Mouse (Mus musculus) forebrain, postnatal 0 days (tissue): ENCODE results near the gene Rrp7a. TPM values are rescaled to one million over a fixed set of nuclear protein-coding genes. Genes with fewer than 3 reads are reported as not detected.
A peak's percentile ranks its signal among the peaks of the same experiment; 100 is the strongest.

Experiments used
- ATAC-seq: fragments of 200-750 bp; cut with Nextera tagmentation; 2 replicates; pipeline ENCODE4 v1.8.0; 2017; ENCODE audit warnings: mild to moderate bottlenecking, moderate library complexity
- DNase-seq: peaks from one replicate; pipeline ENCODE4 v3.0.0-alpha.2; 2015
- H3K27ac ChIP-seq: fragments of 300-500 bp; sonication (generic); 2 replicates; pipeline ENCODE4 v1.5.1; 2014; ENCODE audit warnings: low read depth, mild to moderate bottlenecking, antibody characterized with exemption, low read length, moderate library complexity, mixed read lengths
- H3K27me3 ChIP-seq: fragments of 300-500 bp; sonication (generic); 2 replicates; pipeline ENCODE4 v1.6.1; 2014; ENCODE audit warnings: mild to moderate bottlenecking, low read length, mixed read lengths; ENCODE audit not compliant: insufficient read depth
- H3K36me3 ChIP-seq: fragments of 300-500 bp; sonication (generic); 2 replicates; pipeline ENCODE4 v1.6.1; 2014; ENCODE audit warnings: mild to moderate bottlenecking, moderate library complexity; ENCODE audit not compliant: insufficient read depth
- H3K4me1 ChIP-seq: fragments of 300-500 bp; sonication (generic); 2 replicates; pipeline ENCODE4 v1.6.1; 2014; ENCODE audit warnings: antibody characterized with exemption; ENCODE audit not compliant: insufficient read depth
- H3K4me2 ChIP-seq: fragments of 300-500 bp; sonication (generic); 2 replicates; pipeline ENCODE4 v1.6.1; 2014; ENCODE audit warnings: low read depth, mild to moderate bottlenecking, moderate library complexity
- H3K4me3 ChIP-seq: fragments of 300-500 bp; sonication (generic); 2 replicates; pipeline ENCODE4 v1.5.1; 2014; ENCODE audit warnings: low read depth, low read length, mixed read lengths
- H3K9ac ChIP-seq: fragments of 300-500 bp; sonication (generic); 2 replicates; pipeline ENCODE4 v1.6.1; 2014; ENCODE audit warnings: mild to moderate bottlenecking
- H3K9me3 ChIP-seq: fragments of 300-500 bp; sonication (generic); 2 replicates; pipeline ENCODE4 v1.6.1; 2016; ENCODE audit warnings: low read length
- CTCF ChIP-seq: sonication (generic); IDR thresholded peaks from 2 replicates; pipeline ENCODE4 v1.5.1; 2016; ENCODE audit warnings: antibody characterized with exemption, control low read depth, low read depth
- WGBS: fragments of 180-500 bp; shearing (Covaris S2); extraction: QIAGEN DNeasy Blood & Tissue Kit; methylation state at CpG from one replicate; pipeline ENCODE4 v1.1.7; 2014; 5-methylcytosine and 5-hydroxymethylcytosine counted together
- polyA plus RNA-seq: library from polyadenylated mRNA; unstranded; fragments of >200 nt; fragmentation: Nextera tagmentation; extraction: Ambion mirVana; gene quantifications from 2 replicates; pipeline ENCODE4 v1.2.1, GENCODE M21; 2015
- total RNA-seq: library from RNA; depleted of rRNA; stranded (reverse); fragments of >200 nt; gene quantifications from 2 replicates; pipeline ENCODE4 v1.2.3, GENCODE M21; 2014

Rrp7a gene
- total and polyA plus RNA-seq, 2 experiments from 2014 or later, result 89.5 to 122 TPM

GRCm38 (mm10) chr15:83155672-83156419, 33.2 kb upstream of the Rrp7a start:
- Histone ChIP-seq H3K27me3 (no peaks in the 10 kb centered on the region), H3K9me3 (no peaks in the 10 kb centered on the region), H3K9ac (no peak overlapping the region), H3K4me2 (no peak overlapping the region), H3K4me3 (no peak overlapping the region), H3K4me1 (no peaks in the 10 kb centered on the region), H3K36me3 (peaks cover 35% of the 10 kb centered on the region), H3K27ac (no peak overlapping the region)
- WGBS, result 89% methylated on average over 6 of the region's 6 CpGs
- DNase-seq (no peak), ATAC-seq (no peak)
- no peak for TF ChIP-seq CTCF

- Histone ChIP-seq H3K27me3 (no peaks in the 10 kb centered on the region), H3K4me1 (no peaks in the 10 kb centered on the region), H3K9me3 (no peaks in the 10 kb centered on the region), H3K4me3 (no peak overlapping the region), H3K4me2 (no peak overlapping the region), H3K27ac (no peak overlapping the region), H3K9ac (no peak overlapping the region), H3K36me3 (peaks cover 22% of the 10 kb centered on the region)
- 96% methylated on average over 7 of the region's 7 CpGs for WGBS
- TF ChIP-seq CTCF, result no peak
- ATAC-seq, result no peak
- DNase-seq, result no peak
These were observed 31.7 kb upstream of the Rrp7a start for GRCm38 (mm10) chr15:83154309-83154708.

DNA sequence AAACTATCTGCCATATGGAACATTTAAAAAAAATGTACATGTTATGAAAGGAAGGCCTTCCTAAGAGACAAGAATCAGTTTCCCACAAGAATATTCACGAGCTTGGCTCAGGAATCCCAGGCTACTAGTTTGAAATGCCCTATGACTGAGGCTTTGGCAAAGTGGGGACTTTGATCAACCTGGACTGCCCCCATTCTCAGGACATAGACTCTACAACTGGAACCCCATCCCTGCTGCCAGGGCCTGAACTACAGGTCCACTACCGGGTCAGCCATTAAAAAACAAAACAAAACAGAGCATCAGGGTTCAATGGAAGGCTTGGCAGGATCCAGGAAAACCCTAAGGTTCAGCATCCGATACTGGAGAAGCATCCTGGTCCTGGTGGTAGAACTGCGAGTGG, 28.1 kb upstream of the Rrp7a start:
- H3K9me3 ChIP-seq, result no peaks in the 10 kb centered on the region
- H3K4me3 ChIP-seq, result no peak overlapping the region
- no peak for DNase-seq
- no peak overlapping the region for H3K4me2 ChIP-seq
- WGBS, result 83% methylated on average over 4 of the region's 4 CpGs
- TF ChIP-seq CTCF, result no peak
- H3K27me3 ChIP-seq, result no peaks in the 10 kb centered on the region
- peak overlapping the region; percentile 36; the same call in 1 of the 2 replicates for H3K27ac ChIP-seq
- H3K9ac ChIP-seq, result no peak overlapping the region
- no peak for ATAC-seq
- peaks cover 8% of the 10 kb centered on the region; the same call in 1 of the 2 replicates for H3K36me3 ChIP-seq
- peaks cover 7% of the 10 kb centered on the region; the same call in 1 of the 2 replicates for H3K4me1 ChIP-seq

DNA sequence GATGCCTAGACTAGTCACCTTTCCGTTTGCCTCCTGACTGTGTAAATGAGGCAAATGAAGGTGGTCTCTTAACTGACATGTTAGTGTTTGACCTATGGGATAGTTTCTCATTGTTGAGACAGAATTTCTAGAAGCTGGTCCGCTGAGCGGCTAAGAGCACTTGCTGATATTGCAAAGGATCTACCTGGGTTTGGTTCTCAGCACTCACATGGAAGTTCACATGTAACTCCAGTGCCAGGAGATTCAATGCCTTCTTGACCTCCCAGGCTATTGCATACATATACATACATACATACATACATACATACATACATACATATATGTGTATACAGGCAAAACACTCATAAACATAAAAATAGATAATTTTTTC, 27.5 kb upstream of the Rrp7a start:
- no peak for TF ChIP-seq CTCF
- Histone ChIP-seq H3K9me3 (no peaks in the 10 kb centered on the region), H3K4me2 (peak overlapping the region; percentile 45), H3K4me1 (peaks cover 7% of the 10 kb centered on the region; the same call in 1 of the 2 replicates), H3K4me3 (peak overlapping the region; percentile 95), H3K36me3 (peaks cover 8% of the 10 kb centered on the region; the same call in 1 of the 2 replicates), H3K9ac (peak overlapping the region; percentile 94), H3K27ac (peak overlapping the region; percentile 99), H3K27me3 (no peaks in the 10 kb centered on the region)
- WGBS, result 27% methylated on average over 3 of the region's 3 CpGs
- ATAC-seq (no peak), DNase-seq (no peak)

GRCm38 (mm10) chr15:83149196-83150072, 26.8 kb upstream of the Rrp7a start, which contains the start of gene Poldip3:
Gene Poldip3 (minus strand): TSS chr15:83149384.
- peak within 1 kb of the TSS; percentile 99 for H3K27ac ChIP-seq
- ATAC-seq (peak; percentile 94), DNase-seq (peak; percentile 99)
- peak within 1 kb of the TSS; percentile 73 for H3K4me2 ChIP-seq
- no peaks in the 10 kb centered on the region for H3K9me3 ChIP-seq
- H3K36me3 ChIP-seq, result peaks cover 8% of the 10 kb centered on the region; the same call in 1 of the 2 replicates
- peaks cover 7% of the 10 kb centered on the region; the same call in 1 of the 2 replicates for H3K4me1 ChIP-seq
- peak within 1 kb of the TSS; percentile 95 for H3K4me3 ChIP-seq
- H3K9ac ChIP-seq, result peak within 1 kb of the TSS; percentile 94
- WGBS, result under 1% methylated on average over 56 of the region's 56 CpGs
- no peaks in the 10 kb centered on the region for H3K27me3 ChIP-seq
- TF ChIP-seq CTCF, result no peak

GRCm38 (mm10) chr15:83148801-83149195, 26.2 kb upstream of the Rrp7a start:
- Histone ChIP-seq H3K4me3 (peak overlapping the region; percentile 95), H3K4me1 (peaks cover 7% of the 10 kb centered on the region; the same call in 1 of the 2 replicates), H3K4me2 (peak overlapping the region; percentile 73), H3K27ac (peak overlapping the region; percentile 99), H3K9ac (peak overlapping the region; percentile 94), H3K9me3 (no peaks in the 10 kb centered on the region), H3K36me3 (peaks cover 11% of the 10 kb centered on the region; the same call in 1 of the 2 replicates), H3K27me3 (no peaks in the 10 kb centered on the region)
- WGBS, result under 1% methylated on average over 23 of the region's 41 CpGs
- peak; percentile 70 for ATAC-seq
- TF ChIP-seq CTCF, result peak; percentile 23; the same call in 1 of the 2 replicates
- DNase-seq, result no peak
